Mouse (Mus musculus): ENCODE data around the gene Hus1b. TPM values are rescaled to one million over a fixed set of nuclear protein-coding genes. Genes with fewer than 3 reads are reported as not detected.

The Hus1b gene
- polyA plus RNA-seq, 1 experiment from 2014 or later = not detected

DNA sequence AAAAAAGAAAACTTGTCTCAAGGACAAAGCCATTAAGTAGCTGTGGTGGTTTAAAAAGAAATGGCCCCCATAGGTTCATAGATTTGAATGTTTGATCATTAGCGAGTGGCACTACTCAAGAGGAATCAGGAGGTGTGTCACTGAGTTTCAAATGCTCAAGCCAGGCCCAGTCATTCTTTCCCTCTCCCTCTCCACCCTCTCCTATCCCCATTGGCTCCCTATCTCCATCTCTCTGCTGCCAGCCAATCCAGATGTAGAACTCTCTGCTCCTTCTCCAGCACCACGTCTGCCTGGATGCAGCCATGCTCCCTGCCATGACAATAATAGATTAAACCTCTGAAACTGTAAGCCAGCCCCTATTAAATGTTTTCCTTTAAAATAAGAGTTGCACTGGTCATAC is 14.4 kb upstream of the Hus1b start:
- no peak for ATAC-seq
- no peak for TF ChIP-seq EP300 (IDR thresholded peaks at IDR 0.05; ENCODE audit: low read depth)
- TF ChIP-seq CTCF (IDR thresholded peaks at IDR 0.05; ENCODE audit: low read depth) = no peak

DNA sequence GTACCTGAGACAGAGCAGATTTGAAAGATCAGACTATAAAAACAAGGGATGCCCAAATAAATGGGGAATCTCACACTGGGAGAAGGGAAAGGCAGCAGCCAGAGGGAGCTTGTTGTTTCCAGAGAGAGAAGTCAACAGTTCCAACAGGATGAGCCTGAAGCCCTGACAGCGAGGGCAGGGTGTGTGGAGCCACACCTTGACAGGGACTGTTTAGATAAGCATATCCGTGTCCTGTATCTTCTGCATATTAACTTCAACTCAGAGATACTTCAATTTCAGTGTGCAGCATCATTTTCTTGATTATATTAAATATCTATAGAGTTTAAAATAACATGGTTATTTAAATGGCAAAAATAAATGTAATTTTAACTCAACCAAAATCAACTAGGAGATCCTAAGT is 13.2 kb upstream of the Hus1b start:
- Histone ChIP-seq H3K36me3 (replicated peaks; ENCODE audit: insufficient read depth, low read length) (peaks cover 7% of the 10 kb centered on the region; the same call in 1 of the 2 replicates), H3K4me3 (ENCODE audit: low read depth, low read length) (no peak overlapping the region), H3K27ac (ENCODE audit: low read depth) (no peak overlapping the region), H3K9ac (replicated peaks) (no peak overlapping the region), H3K27me3 (ENCODE audit: insufficient read depth, low read length) (no peaks in the 10 kb centered on the region), H3K4me1 (ENCODE audit: insufficient read depth) (peaks cover 9% of the 10 kb centered on the region), H3K4me2 (ENCODE audit: low read depth, low read length) (0 out of 2 replicates have a peak overlapping the region, but pooled peaks have one; percentile 40), H3K9me3 (ENCODE audit: low read length) (no peaks in the 10 kb centered on the region)
- peak; percentile 18; the same call in 1 of the 2 replicates for TF ChIP-seq CTCF (IDR thresholded peaks at IDR 0.05; ENCODE audit: low read depth)
- no peak for TF ChIP-seq EP300 (IDR thresholded peaks at IDR 0.05; ENCODE audit: low read depth)
- WGBS (ENCODE audit: insufficient replicate concordance) = 52% methylated on average over 2 of the region's 2 CpGs
- DNase-seq (no peak), ATAC-seq (peak; percentile 67; the same call in 1 of the 2 replicates)

More for the DNA sequence above, 14.4 kb upstream of the Hus1b start:
- H3K9me3 ChIP-seq (ENCODE audit: low read length) = no peaks in the 10 kb centered on the region
- H3K36me3 ChIP-seq (replicated peaks; ENCODE audit: insufficient read depth, low read length) = peaks cover 7% of the 10 kb centered on the region; the same call in 1 of the 2 replicates
- 62% methylated on average over 2 of the region's 2 CpGs for WGBS (ENCODE audit: insufficient replicate concordance)
- no peak overlapping the region for H3K9ac ChIP-seq (replicated peaks)
- H3K4me2 ChIP-seq (ENCODE audit: low read depth, low read length) = no peak overlapping the region
- H3K4me3 ChIP-seq (ENCODE audit: low read depth, low read length) = no peak overlapping the region
- H3K27me3 ChIP-seq (ENCODE audit: insufficient read depth, low read length) = no peaks in the 10 kb centered on the region
- peaks cover 9% of the 10 kb centered on the region for H3K4me1 ChIP-seq (ENCODE audit: insufficient read depth)
- no peak for DNase-seq
- H3K27ac ChIP-seq (ENCODE audit: low read depth) = no peak overlapping the region

DNA sequence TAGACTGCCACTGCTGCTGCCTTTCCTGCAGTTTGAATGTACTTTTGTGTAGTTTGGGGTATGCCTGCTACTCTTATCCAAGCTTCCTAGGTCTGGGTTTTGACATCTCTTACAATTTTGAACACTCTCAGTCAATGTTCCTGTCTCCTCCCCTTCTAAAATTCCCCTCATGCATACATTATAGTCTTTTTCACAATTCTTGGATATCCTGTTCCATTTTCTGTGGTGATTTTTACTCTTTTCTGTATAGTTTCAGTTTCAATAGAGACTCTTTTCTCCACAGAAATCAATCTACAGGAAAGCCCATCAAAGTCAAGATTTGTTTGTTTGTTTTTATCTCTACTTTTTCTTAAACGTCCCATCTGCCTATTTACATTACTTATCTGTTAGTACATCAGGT is 6.0 kb upstream of the Hus1b start:
- no peak for DNase-seq
- H3K4me2 ChIP-seq (ENCODE audit: low read depth, low read length) = no peak overlapping the region
- TF ChIP-seq CTCF (IDR thresholded peaks at IDR 0.05; ENCODE audit: low read depth) = no peak
- no peak for TF ChIP-seq EP300 (IDR thresholded peaks at IDR 0.05; ENCODE audit: low read depth)
- no peak overlapping the region for H3K4me3 ChIP-seq (ENCODE audit: low read depth, low read length)
- no peaks in the 10 kb centered on the region for H3K36me3 ChIP-seq (replicated peaks; ENCODE audit: insufficient read depth, low read length)
- no peaks in the 10 kb centered on the region for H3K27me3 ChIP-seq (ENCODE audit: insufficient read depth, low read length)
- H3K27ac ChIP-seq (ENCODE audit: low read depth) = no peak overlapping the region
- ATAC-seq = no peak
- H3K9ac ChIP-seq (replicated peaks) = no peak overlapping the region
- H3K9me3 ChIP-seq (ENCODE audit: low read length) = no peaks in the 10 kb centered on the region
- 36% methylated on average over 1 of the region's 1 CpGs for WGBS (ENCODE audit: insufficient replicate concordance)
- peaks cover 3% of the 10 kb centered on the region; the same call in 1 of the 2 replicates for H3K4me1 ChIP-seq (ENCODE audit: insufficient read depth)

DNA sequence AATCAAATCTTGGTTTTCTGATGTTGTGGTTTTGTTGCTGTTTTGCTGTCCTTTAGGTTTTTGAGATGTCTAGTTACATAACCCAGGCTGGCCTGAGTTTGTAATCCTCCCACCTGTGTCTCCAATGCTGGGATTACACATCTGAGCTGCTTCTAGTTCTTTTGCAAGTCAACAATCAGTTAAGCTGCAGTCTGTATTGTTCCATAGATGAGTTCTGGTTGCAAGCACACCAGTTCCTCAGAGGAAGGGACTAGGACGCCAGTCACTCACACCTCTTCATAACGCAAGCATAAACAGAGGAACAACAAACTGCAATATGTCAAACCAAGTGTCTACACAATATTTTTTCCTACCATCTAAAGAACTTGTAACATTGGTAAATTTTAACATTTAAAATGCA is 4.5 kb upstream of the Hus1b start:
- Histone ChIP-seq H3K4me2 (ENCODE audit: low read depth, low read length) (no peak overlapping the region), H3K4me3 (ENCODE audit: low read depth, low read length) (no peak overlapping the region), H3K4me1 (ENCODE audit: insufficient read depth) (peaks cover 6% of the 10 kb centered on the region; the same call in 1 of the 2 replicates), H3K27ac (ENCODE audit: low read depth) (no peak overlapping the region), H3K9me3 (ENCODE audit: low read length) (no peaks in the 10 kb centered on the region), H3K9ac (replicated peaks) (no peak overlapping the region), H3K36me3 (replicated peaks; ENCODE audit: insufficient read depth, low read length) (no peaks in the 10 kb centered on the region; the same call in 1 of the 2 replicates), H3K27me3 (ENCODE audit: insufficient read depth, low read length) (no peaks in the 10 kb centered on the region)
- TF ChIP-seq CTCF (IDR thresholded peaks at IDR 0.05; ENCODE audit: low read depth) = no peak
- TF ChIP-seq EP300 (IDR thresholded peaks at IDR 0.05; ENCODE audit: low read depth) = no peak
- ATAC-seq = no peak
- no peak for DNase-seq
- 70% methylated on average over 2 of the region's 2 CpGs for WGBS (ENCODE audit: insufficient replicate concordance)

DNA sequence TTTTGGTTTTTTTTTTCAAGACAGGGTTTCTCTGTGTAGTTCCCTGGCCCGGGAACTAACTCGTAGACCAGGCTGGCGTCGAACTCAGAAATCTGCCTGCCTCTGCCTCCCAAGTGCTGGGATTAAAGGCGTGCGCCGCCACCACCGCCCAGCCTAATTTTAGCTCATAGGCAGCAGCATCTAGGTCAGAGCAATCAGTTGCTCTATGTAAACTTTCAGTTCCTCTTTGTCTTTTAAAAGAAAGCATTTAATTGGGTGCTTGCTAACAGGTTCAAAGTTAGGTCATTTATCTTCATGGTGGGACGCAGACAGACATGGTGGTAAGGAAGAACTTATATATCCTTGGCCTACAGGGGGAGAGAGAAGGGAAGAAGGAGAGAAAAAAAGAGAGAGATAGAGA is 1.6 kb upstream of the Hus1b start:
- no peak overlapping the region for H3K4me3 ChIP-seq (ENCODE audit: low read depth, low read length)
- no peak overlapping the region for H3K27ac ChIP-seq (ENCODE audit: low read depth)
- 86% methylated on average over 9 of the region's 9 CpGs for WGBS (ENCODE audit: insufficient replicate concordance)
- H3K9ac ChIP-seq (replicated peaks) = no peak overlapping the region
- no peaks in the 10 kb centered on the region for H3K9me3 ChIP-seq (ENCODE audit: low read length)
- no peak for TF ChIP-seq EP300 (IDR thresholded peaks at IDR 0.05; ENCODE audit: low read depth)
- TF ChIP-seq CTCF (IDR thresholded peaks at IDR 0.05; ENCODE audit: low read depth) = no peak
- no peak for DNase-seq
- H3K36me3 ChIP-seq (replicated peaks; ENCODE audit: insufficient read depth, low read length) = no peaks in the 10 kb centered on the region; the same call in 1 of the 2 replicates
- H3K4me1 ChIP-seq (ENCODE audit: insufficient read depth) = 0 out of 2 replicates have a peak, but pooled peaks cover 9% of the 10 kb centered on the region
- no peaks in the 10 kb centered on the region for H3K27me3 ChIP-seq (ENCODE audit: insufficient read depth, low read length)
- H3K4me2 ChIP-seq (ENCODE audit: low read depth, low read length) = no peak overlapping the region
- ATAC-seq = no peak

DNA sequence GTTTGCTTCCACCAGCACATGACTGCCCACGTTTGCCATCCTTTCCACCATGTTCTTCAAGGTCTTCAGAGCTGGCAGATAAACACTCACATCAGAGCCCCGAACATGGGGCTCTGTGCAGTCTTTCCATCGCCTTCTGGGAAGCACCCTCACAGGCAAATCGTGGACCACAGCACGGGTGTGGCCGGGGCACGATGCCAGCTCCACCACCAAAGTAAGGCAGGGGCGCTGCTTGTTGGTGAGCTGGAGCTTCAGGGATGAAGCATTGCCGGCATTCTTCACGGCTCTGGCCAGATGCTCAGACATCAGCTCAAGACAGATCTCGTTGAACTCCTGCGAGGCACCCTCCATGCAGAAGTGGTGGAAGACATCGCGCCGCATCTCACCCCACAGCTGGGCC is 430 bp downstream of the Hus1b start:
- Histone ChIP-seq H3K4me1 (ENCODE audit: insufficient read depth) (0 out of 2 replicates have a peak, but pooled peaks cover 6% of the 10 kb centered on the region), H3K4me2 (ENCODE audit: low read depth, low read length) (no peak overlapping the region), H3K27ac (ENCODE audit: low read depth) (no peak overlapping the region), H3K9ac (replicated peaks) (no peak overlapping the region), H3K36me3 (replicated peaks; ENCODE audit: insufficient read depth, low read length) (no peaks in the 10 kb centered on the region; the same call in 1 of the 2 replicates), H3K9me3 (ENCODE audit: low read length) (no peaks in the 10 kb centered on the region), H3K27me3 (ENCODE audit: insufficient read depth, low read length) (no peaks in the 10 kb centered on the region), H3K4me3 (ENCODE audit: low read depth, low read length) (no peak overlapping the region)
- TF ChIP-seq EP300 (IDR thresholded peaks at IDR 0.05; ENCODE audit: low read depth) = no peak
- no peak for TF ChIP-seq CTCF (IDR thresholded peaks at IDR 0.05; ENCODE audit: low read depth)
- DNase-seq (peak; percentile 33), ATAC-seq (peak; percentile 31; the same call in 1 of the 2 replicates)
- 75% methylated on average over 15 of the region's 15 CpGs for WGBS (ENCODE audit: insufficient replicate concordance)

Data from liver, postnatal 0 days (tissue).